Mouse (Mus musculus) c-Kit-positive CD71-positive TER-119-negative erythroid progenitor cells, embryonic 14.5 days (primary cell): ENCODE data around the gene Spint1.

Experiments
- DNase-seq: peaks from one replicate; pipeline ENCODE4 v3.0.0-alpha.2; 2013; ENCODE audit warnings: low read depth

Gene Spint1

GRCm38 (mm10) chr2:119293776-119294390 lies 56.7 kb downstream of the Spint1 start:
- DNase-seq: no peak

DNA sequence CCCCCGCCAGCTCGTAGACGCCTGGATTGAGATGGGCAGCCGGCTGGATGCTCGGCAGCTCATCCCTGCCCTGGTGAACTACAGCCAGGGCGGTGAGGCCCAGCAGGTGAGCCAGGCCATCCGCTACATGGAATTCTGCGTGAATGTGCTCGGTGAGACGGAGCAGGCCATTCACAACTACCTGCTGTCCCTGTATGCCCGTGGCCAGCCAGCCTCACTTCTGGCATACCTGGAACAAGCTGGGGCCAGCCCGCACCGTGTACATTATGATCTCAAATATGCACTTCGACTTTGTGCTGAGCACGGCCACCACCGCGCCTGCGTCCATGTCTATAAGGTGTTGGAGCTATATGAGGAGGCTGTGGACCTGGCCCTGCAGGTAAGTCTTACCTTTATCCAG lies 57.2 kb downstream of the Spint1 start:
- no peak for DNase-seq

GRCm38 (mm10) chr2:119296756-119297155 lies 59.6 kb downstream of the Spint1 start:
- DNase-seq: no peak

DNA sequence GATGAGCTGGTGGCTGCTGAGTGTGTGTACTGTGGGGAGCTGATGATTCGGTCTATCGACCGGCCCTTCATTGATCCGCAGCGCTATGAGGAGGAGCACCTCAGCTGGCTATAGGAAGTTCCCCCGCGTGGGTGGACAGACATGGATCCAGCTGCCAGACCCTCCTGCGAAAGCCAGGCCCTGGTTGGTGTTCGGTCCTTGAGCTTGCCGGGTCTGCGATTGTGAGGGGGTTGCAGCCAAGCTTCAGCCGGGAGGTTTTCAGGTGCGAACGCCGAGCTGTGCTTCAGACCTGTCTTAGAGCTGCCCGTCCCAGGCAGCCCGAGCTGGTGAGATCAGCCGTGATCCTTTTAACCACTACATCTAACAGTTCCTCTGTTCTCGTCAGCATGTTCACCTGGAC lies 60.3 kb downstream of the Spint1 start:
- DNase-seq: no peak

DNA sequence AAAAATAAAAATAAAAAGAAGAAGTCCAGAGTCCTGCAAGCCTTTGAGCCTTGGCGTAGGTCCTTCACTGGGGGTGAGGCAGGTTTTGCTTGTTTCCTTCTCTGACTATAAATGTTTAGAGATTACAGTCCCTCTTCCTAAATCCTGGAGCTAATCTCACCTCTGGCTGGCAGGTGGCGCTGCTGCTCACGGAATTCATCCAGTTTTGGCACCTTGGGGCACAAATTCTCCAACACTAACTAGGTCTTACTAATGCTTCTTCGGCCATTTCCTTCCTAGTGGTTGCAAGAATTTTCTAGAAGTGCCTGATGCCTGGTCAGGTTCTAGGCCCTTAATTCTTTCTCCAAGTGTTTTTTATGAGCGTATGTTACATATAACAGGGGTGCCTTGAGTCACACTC lies 61.2 kb downstream of the Spint1 start:
- peak; percentile 69 for DNase-seq

GRCm38 (mm10) chr2:119298839-119299238 lies 61.7 kb downstream of the Spint1 start:
- no peak for DNase-seq
